Mouse (Mus musculus) hindbrain, embryonic 13.5 days (tissue): ENCODE results near the gene Trabd2b. TPM values are rescaled to one million over a fixed set of nuclear protein-coding genes. Genes with fewer than 3 reads are reported as not detected.

Source experiments
- ATAC-seq: fragments of 200-750 bp; cut with Nextera tagmentation; 2 replicates; pipeline ENCODE4 v1.8.0; 2017; ENCODE audit warnings: moderate TSS enrichment; ENCODE audit not compliant: low FRiP score
- H3K27ac ChIP-seq: fragments of 300-500 bp; sonication (generic); 2 replicates; pipeline ENCODE4 v1.5.1; 2015; ENCODE audit warnings: inconsistent platforms, mild to moderate bottlenecking, moderate library complexity
- H3K27me3 ChIP-seq: fragments of 300-500 bp; sonication (generic); 2 replicates; pipeline ENCODE4 v1.6.1; 2015; ENCODE audit warnings: mild to moderate bottlenecking, inconsistent platforms
- H3K36me3 ChIP-seq: fragments of 300-500 bp; sonication (generic); 2 replicates; pipeline ENCODE4 v1.6.1; 2015; ENCODE audit warnings: mild to moderate bottlenecking, inconsistent platforms
- H3K4me1 ChIP-seq: fragments of 300-500 bp; sonication (generic); replicated peaks from 2 replicates; pipeline ENCODE4 v1.6.1; 2015; ENCODE audit warnings: inconsistent platforms
- H3K4me2 ChIP-seq: fragments of 300-500 bp; sonication (generic); 2 replicates; pipeline ENCODE4 v1.6.1; 2015; ENCODE audit warnings: inconsistent platforms, mild to moderate bottlenecking, moderate library complexity
- H3K4me3 ChIP-seq: fragments of 300-500 bp; sonication (generic); 2 replicates; pipeline ENCODE4 v1.5.1; 2015; ENCODE audit warnings: mild to moderate bottlenecking, inconsistent platforms
- H3K9ac ChIP-seq: fragments of 300-500 bp; sonication (generic); 2 replicates; pipeline ENCODE4 v1.6.1; 2015; ENCODE audit warnings: mild to moderate bottlenecking, inconsistent platforms
- H3K9me3 ChIP-seq: fragments of 300-500 bp; sonication (generic); 2 replicates; pipeline ENCODE4 v1.6.1; 2016; ENCODE audit warnings: inconsistent platforms
- WGBS: fragments of 180-500 bp; shearing (Covaris S2); methylation state at CpG from one replicate; pipeline ENCODE4 v1.1.7; 2015; 5-methylcytosine and 5-hydroxymethylcytosine counted together
- polyA plus RNA-seq: library from polyadenylated mRNA; unstranded; fragments of >200 nt; fragmentation: Nextera tagmentation; extraction: Ambion mirVana; gene quantifications from 2 replicates; pipeline ENCODE4 v1.2.1, GENCODE M21; 2015

Gene Trabd2b
- polyA plus RNA-seq, 1 experiment from 2014 or later = 0.78 TPM

DNA sequence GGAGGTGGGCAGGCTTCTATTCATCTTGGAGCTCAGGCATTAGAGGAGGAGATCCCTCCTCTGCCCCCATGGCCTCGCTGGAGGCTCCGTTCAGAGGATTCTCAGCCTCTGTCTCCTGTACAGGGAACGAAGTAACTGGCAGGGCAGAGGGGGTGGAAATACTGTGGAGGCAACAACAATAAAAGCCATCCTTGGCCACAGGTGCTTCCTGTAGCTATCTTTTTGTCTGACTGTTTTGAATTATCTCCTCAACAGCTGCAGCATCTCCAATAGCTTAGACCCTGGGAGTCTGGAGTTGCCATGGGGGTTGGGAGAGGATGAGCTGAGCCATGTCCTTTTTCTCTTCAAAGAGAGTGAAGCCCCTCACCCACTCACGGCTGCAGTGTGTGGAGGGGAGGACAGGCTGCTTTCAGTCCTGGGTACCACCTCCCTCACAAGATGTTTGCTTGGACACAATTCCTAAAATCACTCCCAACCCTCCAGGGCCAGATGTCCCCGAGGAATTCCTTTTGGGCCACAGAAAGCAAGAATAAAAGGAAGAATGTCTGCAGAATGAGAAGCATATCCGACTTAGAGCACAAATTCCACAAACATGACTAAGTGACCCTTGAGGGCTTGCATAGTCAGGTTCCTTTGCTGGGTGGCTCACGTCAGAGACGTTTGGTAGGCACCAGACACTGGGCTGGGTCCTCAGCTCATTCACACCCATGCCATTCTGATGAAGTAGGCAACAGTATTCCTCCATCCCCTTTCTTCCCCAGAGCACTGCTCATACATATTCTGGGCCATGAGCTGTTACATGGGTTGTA lies 194.9 kb downstream of the Trabd2b start:
- Histone ChIP-seq H3K4me2 (no peak overlapping the region), H3K27ac (no peak overlapping the region), H3K9ac (no peak overlapping the region), H3K9me3 (no peaks in the 10 kb centered on the region), H3K4me1 (peaks cover 12% of the 10 kb centered on the region), H3K36me3 (no peaks in the 10 kb centered on the region), H3K27me3 (0 out of 2 replicates have a peak, but pooled peaks cover 3% of the 10 kb centered on the region), H3K4me3 (no peak overlapping the region)
- WGBS = 38% methylated on average over 8 of the region's 8 CpGs
- no peak for ATAC-seq

- H3K27me3 ChIP-seq = no peaks in the 10 kb centered on the region
- 75% methylated on average over 3 of the region's 3 CpGs for WGBS
- no peaks in the 10 kb centered on the region for H3K36me3 ChIP-seq
- no peak overlapping the region for H3K4me2 ChIP-seq
- H3K9ac ChIP-seq = no peak overlapping the region
- H3K27ac ChIP-seq = no peak overlapping the region
- H3K4me3 ChIP-seq = no peak overlapping the region
- no peaks in the 10 kb centered on the region for H3K9me3 ChIP-seq
- H3K4me1 ChIP-seq = peaks cover 11% of the 10 kb centered on the region
- ATAC-seq = no peak
Observed at GRCm38 (mm10) chr4:114605670-114606069, 199.1 kb downstream of the Trabd2b start.

GRCm38 (mm10) chr4:114607873-114608272 lies 201.3 kb downstream of the Trabd2b start:
- WGBS = 86% methylated on average over 2 of the region's 2 CpGs
- H3K4me1 ChIP-seq = no peaks in the 10 kb centered on the region; the same call in 1 of the 2 replicates
- H3K9me3 ChIP-seq = no peaks in the 10 kb centered on the region
- H3K27me3 ChIP-seq = no peaks in the 10 kb centered on the region
- no peaks in the 10 kb centered on the region for H3K36me3 ChIP-seq
- no peak overlapping the region for H3K27ac ChIP-seq
- H3K9ac ChIP-seq = no peak overlapping the region
- H3K4me2 ChIP-seq = no peak overlapping the region
- no peak for ATAC-seq
- H3K4me3 ChIP-seq = no peak overlapping the region

- Histone ChIP-seq H3K36me3 (no peaks in the 10 kb centered on the region), H3K4me1 (no peaks in the 10 kb centered on the region; the same call in 1 of the 2 replicates), H3K9ac (no peak overlapping the region), H3K4me3 (no peak overlapping the region), H3K27me3 (no peaks in the 10 kb centered on the region), H3K27ac (no peak overlapping the region), H3K4me2 (no peak overlapping the region), H3K9me3 (no peaks in the 10 kb centered on the region)
- no peak for ATAC-seq
- 87% methylated on average over 4 of the region's 4 CpGs for WGBS
Observed at GRCm38 (mm10) chr4:114609297-114609696, 202.8 kb downstream of the Trabd2b start.

DNA sequence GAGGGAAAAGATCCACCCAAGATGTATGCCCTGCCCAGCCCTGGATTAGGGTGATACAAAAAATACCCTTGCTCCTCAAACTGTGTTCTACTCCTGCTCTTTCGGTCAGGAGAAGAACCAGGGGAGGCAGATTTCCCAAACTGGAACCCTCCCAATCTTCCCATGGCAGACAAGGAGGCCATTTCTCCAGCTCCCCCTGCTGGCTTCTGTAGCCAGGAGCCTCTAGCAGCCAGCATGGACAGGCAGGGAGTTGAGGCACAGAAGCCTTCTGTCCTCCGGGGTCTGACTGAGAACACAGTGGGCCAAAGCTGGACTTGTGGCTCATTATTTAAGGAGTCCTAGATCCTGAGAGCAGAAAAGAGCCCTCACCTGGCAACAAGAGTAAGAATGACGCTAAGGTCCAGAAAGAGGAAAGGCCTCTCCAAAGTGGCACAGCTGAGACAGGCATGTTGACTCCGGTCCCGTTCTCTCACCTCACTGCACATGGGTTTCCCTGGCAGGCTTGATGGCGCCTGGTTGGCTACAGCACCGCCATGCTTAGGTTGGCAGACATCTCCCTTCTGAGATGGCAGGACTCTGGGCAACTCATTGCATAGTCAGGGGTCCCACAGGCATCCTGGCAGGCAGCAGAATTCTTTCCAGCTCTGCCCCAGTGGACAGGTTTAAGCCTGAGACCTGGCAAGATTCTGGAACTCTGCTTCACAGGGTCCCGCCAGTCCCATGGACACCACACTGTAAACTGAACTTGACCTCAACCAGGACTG lies 204.8 kb downstream of the Trabd2b start:
- Histone ChIP-seq H3K27ac (no peak overlapping the region), H3K36me3 (no peaks in the 10 kb centered on the region), H3K4me2 (no peak overlapping the region), H3K4me3 (no peak overlapping the region), H3K27me3 (no peaks in the 10 kb centered on the region), H3K4me1 (no peaks in the 10 kb centered on the region; the same call in 1 of the 2 replicates), H3K9ac (no peak overlapping the region), H3K9me3 (no peaks in the 10 kb centered on the region)
- WGBS = 85% methylated on average over 8 of the region's 8 CpGs
- ATAC-seq = no peak

DNA sequence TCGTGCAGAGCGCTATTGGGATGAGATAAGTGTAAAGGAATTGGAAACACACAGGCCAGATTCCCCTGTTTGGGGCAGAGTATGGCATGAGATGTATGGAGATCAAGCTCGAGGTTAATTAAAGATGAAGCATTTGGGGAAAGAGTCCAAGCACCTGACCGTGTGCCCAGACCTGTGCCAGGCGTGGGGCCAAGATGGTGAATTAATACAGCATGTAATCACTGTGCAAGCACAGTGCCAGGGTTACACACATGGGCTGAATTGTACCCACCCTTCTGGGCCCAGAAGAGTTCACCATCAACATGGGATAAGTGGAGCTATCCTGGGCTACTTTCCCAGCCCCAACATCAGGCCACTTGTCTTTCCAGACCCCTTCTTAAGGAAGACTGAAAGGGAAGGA lies 205.5 kb downstream of the Trabd2b start:
- WGBS = 89% methylated on average over 5 of the region's 5 CpGs
- no peak overlapping the region for H3K27ac ChIP-seq
- H3K9me3 ChIP-seq = no peaks in the 10 kb centered on the region
- no peaks in the 10 kb centered on the region for H3K27me3 ChIP-seq
- no peaks in the 10 kb centered on the region for H3K36me3 ChIP-seq
- no peaks in the 10 kb centered on the region; the same call in 1 of the 2 replicates for H3K4me1 ChIP-seq
- no peak overlapping the region for H3K4me2 ChIP-seq
- ATAC-seq = no peak
- H3K4me3 ChIP-seq = no peak overlapping the region
- no peak overlapping the region for H3K9ac ChIP-seq

DNA sequence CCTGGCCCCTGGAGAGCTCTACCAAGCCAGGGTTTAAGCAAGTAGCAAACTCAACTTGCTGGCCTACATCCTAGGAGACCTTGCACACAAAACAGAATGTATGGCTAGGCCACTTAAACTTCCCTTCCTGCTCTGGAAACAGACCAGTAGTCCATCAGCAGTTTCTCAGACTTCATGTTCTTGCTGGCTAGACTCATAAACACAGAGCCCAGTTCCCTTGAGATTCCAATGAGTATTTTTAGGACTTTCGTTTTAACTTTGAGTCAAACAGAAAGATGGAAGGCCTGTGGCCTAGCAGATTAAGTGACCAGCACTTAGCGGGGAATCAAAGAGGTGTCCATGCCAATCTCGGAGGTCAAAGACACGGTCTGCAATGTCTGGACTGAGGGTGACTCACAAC lies 206.3 kb downstream of the Trabd2b start:
- WGBS = 95% methylated on average over 4 of the region's 4 CpGs
- Histone ChIP-seq H3K4me1 (no peaks in the 10 kb centered on the region; the same call in 1 of the 2 replicates), H3K36me3 (no peaks in the 10 kb centered on the region), H3K27ac (no peak overlapping the region), H3K27me3 (no peaks in the 10 kb centered on the region), H3K4me3 (no peak overlapping the region), H3K4me2 (no peak overlapping the region), H3K9ac (no peak overlapping the region), H3K9me3 (no peaks in the 10 kb centered on the region)
- no peak for ATAC-seq

DNA sequence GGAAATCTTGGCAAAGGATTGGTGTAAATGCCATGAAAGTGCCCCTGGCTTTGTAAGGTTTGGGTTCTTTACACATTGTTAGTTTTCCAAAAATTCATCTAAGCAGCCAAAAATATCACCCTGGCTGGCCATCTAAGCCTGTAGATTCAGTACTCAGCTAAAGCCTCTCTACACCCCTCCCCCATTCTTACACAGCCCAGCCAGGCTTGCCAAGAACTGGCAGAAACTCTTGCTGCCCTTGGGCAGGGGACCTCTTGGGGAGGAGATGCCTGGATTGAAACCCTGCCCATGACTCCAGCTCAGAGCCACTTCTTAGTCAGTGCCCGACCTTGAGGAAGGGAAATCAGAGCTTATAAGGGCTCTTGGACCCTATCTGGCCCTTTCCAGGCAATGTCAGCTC lies 207.6 kb downstream of the Trabd2b start:
- H3K9ac ChIP-seq = no peak overlapping the region
- ATAC-seq = no peak
- H3K4me2 ChIP-seq = no peak overlapping the region
- H3K36me3 ChIP-seq = no peaks in the 10 kb centered on the region
- WGBS = 53% methylated on average over 1 of the region's 1 CpGs
- H3K4me1 ChIP-seq = no peaks in the 10 kb centered on the region; the same call in 1 of the 2 replicates
- H3K4me3 ChIP-seq = no peak overlapping the region
- no peak overlapping the region for H3K27ac ChIP-seq
- H3K27me3 ChIP-seq = no peaks in the 10 kb centered on the region
- no peaks in the 10 kb centered on the region for H3K9me3 ChIP-seq

- Histone ChIP-seq H3K27me3 (no peaks in the 10 kb centered on the region), H3K9me3 (no peaks in the 10 kb centered on the region), H3K36me3 (no peaks in the 10 kb centered on the region), H3K9ac (no peak overlapping the region), H3K4me3 (no peak overlapping the region), H3K4me2 (no peak overlapping the region), H3K4me1 (no peaks in the 10 kb centered on the region), H3K27ac (no peak overlapping the region)
- WGBS = 93% methylated on average over 4 of the region's 4 CpGs
- no peak for ATAC-seq
Observed at GRCm38 (mm10) chr4:114615765-114616164, 209.2 kb downstream of the Trabd2b start.

DNA sequence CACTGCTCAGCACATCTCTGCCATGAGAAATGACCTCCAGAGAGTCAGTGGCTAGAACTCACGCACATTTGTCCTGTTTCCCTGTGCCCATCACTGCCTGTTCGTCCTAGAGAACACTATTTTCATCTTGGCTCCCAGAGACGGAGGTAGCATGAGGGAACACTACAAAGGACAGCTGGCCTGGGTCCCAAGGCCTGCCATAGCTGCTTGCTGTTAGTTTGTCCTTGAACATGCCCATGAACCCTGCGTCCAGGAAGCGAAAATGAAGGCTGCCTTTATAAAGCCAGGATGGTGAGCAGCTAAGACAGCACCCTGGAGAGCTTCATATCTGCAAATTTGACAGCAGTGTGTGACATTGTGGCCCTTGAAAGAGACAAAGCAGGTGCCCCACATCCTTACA lies 216.4 kb downstream of the Trabd2b start:
- H3K27ac ChIP-seq = no peak overlapping the region
- no peaks in the 10 kb centered on the region for H3K36me3 ChIP-seq
- 73% methylated on average over 5 of the region's 5 CpGs for WGBS
- peaks cover 18% of the 10 kb centered on the region for H3K4me1 ChIP-seq
- no peak overlapping the region for H3K9ac ChIP-seq
- ATAC-seq = no peak
- no peaks in the 10 kb centered on the region for H3K9me3 ChIP-seq
- H3K4me3 ChIP-seq = no peak overlapping the region
- no peak overlapping the region for H3K4me2 ChIP-seq
- H3K27me3 ChIP-seq = 0 out of 2 replicates have a peak, but pooled peaks cover 6% of the 10 kb centered on the region

DNA sequence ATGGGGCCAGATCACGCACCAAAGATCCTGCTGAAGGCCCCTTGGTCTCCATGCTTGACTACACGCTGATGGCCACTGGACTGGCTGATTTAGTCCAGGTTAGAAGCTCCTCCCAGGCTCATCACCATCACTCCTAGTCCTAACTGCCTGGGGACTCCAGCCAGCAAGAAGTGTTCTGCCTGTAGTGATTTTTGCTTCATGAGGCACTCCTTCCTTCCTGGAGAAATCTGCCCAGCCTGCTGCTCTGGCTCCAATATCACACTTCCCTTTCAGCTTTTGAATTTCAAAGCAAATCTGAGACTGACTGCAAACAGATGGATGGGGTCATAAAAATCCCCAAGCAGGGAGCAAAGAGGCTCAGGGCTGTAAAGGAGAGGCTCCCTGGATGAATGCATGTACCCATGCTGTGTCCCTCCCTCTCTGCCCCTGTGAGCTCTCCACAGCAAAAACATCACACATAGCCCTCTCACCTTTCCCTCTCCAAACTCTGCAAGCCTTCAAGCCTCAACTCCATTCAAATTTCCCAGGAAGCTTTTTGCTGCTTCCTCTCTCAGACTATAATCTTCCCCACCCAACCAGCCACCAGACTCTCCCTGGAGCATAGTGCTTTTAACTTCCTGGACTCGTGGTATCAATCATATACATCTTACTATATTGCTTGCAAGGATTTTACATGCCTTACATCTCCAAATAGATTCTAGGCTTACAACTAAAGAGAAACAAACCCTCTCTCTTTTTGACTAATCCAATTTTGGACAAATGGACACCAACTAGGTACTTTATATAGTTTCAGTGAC lies 217.8 kb downstream of the Trabd2b start:
- H3K27me3 ChIP-seq = 0 out of 2 replicates have a peak, but pooled peaks cover 6% of the 10 kb centered on the region

DNA sequence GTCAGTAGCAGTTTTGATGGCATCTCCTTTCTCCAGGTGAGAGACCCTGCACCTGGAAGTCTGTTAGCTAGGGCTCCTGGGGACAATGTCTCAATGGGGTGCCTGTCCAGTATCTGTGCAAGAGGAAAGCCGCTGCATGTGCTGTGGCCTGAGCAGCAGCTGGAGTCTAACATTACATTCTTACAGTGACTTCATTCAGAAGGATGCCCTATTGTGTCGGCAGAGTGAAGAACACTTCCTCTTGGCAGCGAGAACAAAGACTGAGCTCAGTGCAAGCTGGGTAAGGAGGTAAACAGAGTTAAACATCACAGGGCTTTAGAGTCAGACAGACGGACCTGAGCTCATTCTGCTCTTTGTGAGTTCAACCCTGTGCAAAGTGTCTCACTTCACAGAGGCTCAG lies 218.8 kb downstream of the Trabd2b start:
- Histone ChIP-seq H3K27ac (no peak overlapping the region), H3K9ac (no peak overlapping the region), H3K4me3 (no peak overlapping the region), H3K4me2 (no peak overlapping the region), H3K9me3 (no peaks in the 10 kb centered on the region), H3K36me3 (no peaks in the 10 kb centered on the region), H3K27me3 (0 out of 2 replicates have a peak, but pooled peaks cover 6% of the 10 kb centered on the region), H3K4me1 (peaks cover 18% of the 10 kb centered on the region)
- no peak; the same call in 1 of the 2 replicates for ATAC-seq
- under 1% methylated on average over 4 of the region's 4 CpGs for WGBS

More for the DNA sequence above, 217.8 kb downstream of the Trabd2b start:
- Histone ChIP-seq H3K9me3 (no peaks in the 10 kb centered on the region), H3K4me1 (peaks cover 18% of the 10 kb centered on the region), H3K9ac (no peak overlapping the region), H3K4me3 (no peak overlapping the region), H3K27ac (peak overlapping the region; percentile 44; the same call in 1 of the 2 replicates), H3K36me3 (no peaks in the 10 kb centered on the region), H3K4me2 (no peak overlapping the region)
- ATAC-seq = no peak
- 50% methylated on average over 3 of the region's 3 CpGs for WGBS
